Mouse (Mus musculus): ENCODE measurements around the gene Ntrk2. TPM values are rescaled to one million over a fixed set of nuclear protein-coding genes. Genes with fewer than 3 reads are reported as not detected.

Gene Ntrk2
- total and polyA plus RNA-seq, 3 experiments = under 0.01 TPM; not detected in 2

DNA sequence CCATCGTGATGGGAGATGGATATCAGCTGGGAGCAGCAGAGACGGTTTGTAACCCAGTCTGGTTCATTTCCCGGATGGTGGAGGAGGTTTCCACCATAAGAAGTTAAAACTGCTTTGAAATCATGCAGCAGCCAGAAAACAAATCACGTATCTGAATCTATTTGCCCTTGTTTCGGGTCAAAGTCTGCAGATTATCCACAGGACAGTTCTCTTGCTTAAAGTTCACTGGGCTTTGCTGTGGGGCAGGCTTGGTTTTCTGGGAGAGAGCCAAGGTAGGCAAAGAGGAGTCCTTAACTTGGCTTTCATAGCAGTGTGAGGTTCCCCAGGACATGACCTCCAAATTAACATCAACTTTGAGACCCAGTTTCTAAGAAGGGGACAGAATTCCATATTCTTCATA, 203.5 kb downstream of the Ntrk2 start:
- H3K9me3 ChIP-seq (replicated peaks; ENCODE audit: insufficient read depth, low read length) = no peaks in the 10 kb centered on the region
- no peak for DNase-seq (ENCODE audit: low read depth, low spot score)

DNA sequence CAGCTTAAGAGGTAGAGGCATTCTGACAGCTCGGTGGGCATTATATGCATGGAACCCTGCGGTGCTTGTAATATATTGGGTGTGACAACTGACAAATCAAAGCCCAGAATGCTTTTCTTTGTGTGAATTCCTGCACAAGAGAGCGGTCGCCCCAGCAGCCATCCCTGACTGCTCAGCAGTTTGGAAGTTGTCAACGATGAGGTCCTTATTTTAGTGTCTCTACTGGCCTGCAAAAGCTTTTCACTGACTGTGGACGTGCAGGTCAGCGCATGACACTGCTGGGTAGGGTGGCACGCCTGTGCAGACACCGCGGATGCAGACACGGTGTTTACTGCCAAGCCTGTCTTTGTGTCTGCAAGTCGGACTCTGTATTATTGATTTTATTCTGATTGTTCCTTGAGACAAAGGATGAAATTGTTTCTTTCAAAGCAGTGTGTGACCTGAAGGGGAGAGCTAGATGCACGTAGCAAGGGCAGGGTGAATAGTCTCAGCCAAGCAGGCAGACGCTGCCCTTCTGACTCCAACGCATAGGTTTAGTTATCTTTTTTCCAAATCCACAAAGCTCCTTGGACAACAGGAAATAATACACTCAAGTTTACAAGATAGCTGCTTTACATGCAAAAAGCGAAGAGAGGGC, 204.6 kb downstream of the Ntrk2 start:
- Histone ChIP-seq H3K27me3 (ENCODE audit: control insufficient read depth in 1 of 2, insufficient read depth in 2 of 2, low read length in 2 of 2) (no peaks in the 10 kb centered on the region), H3K4me1 (ENCODE audit: control insufficient read depth in 1 of 2, insufficient read depth in 2 of 2, low read length in 2 of 2) (no peaks in the 10 kb centered on the region), H3K4me3 (ENCODE audit: control insufficient read depth in 1 of 2, insufficient read depth in 1 of 2, low read depth in 2 of 2, low read length in 2 of 2) (no peak overlapping the region), H3K9me3 (replicated peaks; ENCODE audit: insufficient read depth, low read length) (no peaks in the 10 kb centered on the region), H3K27ac (ENCODE audit: control insufficient read depth, low read depth, low read length) (no peak overlapping the region), H3K9ac (ENCODE audit: control insufficient read depth, low read depth, low read length, poor library complexity, severe bottlenecking) (no peak overlapping the region), H3K36me3 (ENCODE audit: control insufficient read depth in 1 of 2, insufficient read depth in 2 of 2, low read length in 2 of 2) (no peaks in the 10 kb centered on the region), H3K79me2 (ENCODE audit: control insufficient read depth, insufficient read depth, low read length, poor library complexity) (no peaks in the 10 kb centered on the region)
- DNase-seq (ENCODE audit: low read depth, low spot score) = no peak
- no peak for TF ChIP-seq ZC3H11A (IDR thresholded peaks at IDR 0.05; ENCODE audit: low read depth, low read length)
- TF ChIP-seq HCFC1 (IDR thresholded peaks at IDR 0.05; ENCODE audit: low read depth, low read length) = no peak

More for the DNA sequence above, 203.5 kb downstream of the Ntrk2 start:
- H3K4me1 ChIP-seq (ENCODE audit: control insufficient read depth in 1 of 2, insufficient read depth in 2 of 2, low read length in 2 of 2) = no peaks in the 10 kb centered on the region
- no peaks in the 10 kb centered on the region for H3K27me3 ChIP-seq (ENCODE audit: control insufficient read depth in 1 of 2, insufficient read depth in 2 of 2, low read length in 2 of 2)
- no peaks in the 10 kb centered on the region for H3K79me2 ChIP-seq (ENCODE audit: control insufficient read depth, insufficient read depth, low read length, poor library complexity)
- H3K9ac ChIP-seq (ENCODE audit: control insufficient read depth, low read depth, low read length, poor library complexity, severe bottlenecking) = no peak overlapping the region
- TF ChIP-seq POLR2AphosphoS2 (IDR thresholded peaks at IDR 0.05; ENCODE audit: low read length) = no peak
- no peak for TF ChIP-seq NRF1 (IDR thresholded peaks at IDR 0.05; ENCODE audit: insufficient read depth, low read depth, low read length, poor library complexity, severe bottlenecking)
- no peak for TF ChIP-seq GATA1 (IDR thresholded peaks at IDR 0.05; ENCODE audit: low read depth, low read length)
- TF ChIP-seq TAL1 (IDR thresholded peaks at IDR 0.05; ENCODE audit: low read length) = no peak
- TF ChIP-seq CHD2 (IDR thresholded peaks at IDR 0.05; ENCODE audit: low read length) = no peak
- no peak for TF ChIP-seq ZMIZ1 (IDR thresholded peaks at IDR 0.05; ENCODE audit: low read depth, low read length)
- no peak overlapping the region for H3K4me3 ChIP-seq (ENCODE audit: control insufficient read depth in 1 of 2, insufficient read depth in 1 of 2, low read depth in 2 of 2, low read length in 2 of 2)
- H3K36me3 ChIP-seq (ENCODE audit: control insufficient read depth in 1 of 2, insufficient read depth in 2 of 2, low read length in 2 of 2) = no peaks in the 10 kb centered on the region
- H3K27ac ChIP-seq (ENCODE audit: control insufficient read depth, low read depth, low read length) = no peak overlapping the region

DNA sequence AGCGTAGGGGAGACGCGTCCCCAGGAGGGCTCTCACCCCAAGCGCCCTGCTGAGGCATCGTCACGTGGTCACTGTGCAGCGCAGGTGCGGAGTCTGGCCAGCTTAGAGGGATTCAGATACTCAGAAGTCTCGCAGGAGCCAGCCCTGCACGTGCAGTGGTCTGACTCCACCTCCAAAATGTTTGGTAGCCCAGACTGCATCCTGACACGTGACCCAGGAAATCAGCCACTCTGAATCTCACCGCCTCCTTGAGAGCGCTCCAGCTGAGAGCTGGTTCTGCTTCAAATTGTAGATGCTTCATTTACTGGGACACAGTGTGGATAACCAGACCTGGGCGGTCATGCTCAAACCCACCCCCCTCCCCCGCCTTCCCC, 205.1 kb downstream of the Ntrk2 start:
- TF ChIP-seq MEF2A (IDR thresholded peaks at IDR 0.05; ENCODE audit: extremely low read depth, insufficient replicate concordance, low read depth, low read length, poor library complexity, severe bottlenecking) (no peak), RCOR1 (IDR thresholded peaks at IDR 0.05; ENCODE audit: low read depth, low read length) (no peak), POLR2A (IDR thresholded peaks at IDR 0.05; ENCODE audit: control insufficient read depth in 1 of 2, insufficient read depth in 1 of 2, low read depth in 1 of 2, low read length in 2 of 2, poor library complexity in 1 of 2) (no peak), E2F4 (IDR thresholded peaks at IDR 0.05; ENCODE audit: borderline replicate concordance, low read depth, low read length) (no peak), ETS1 (IDR thresholded peaks at IDR 0.05; ENCODE audit: low read depth, low read length) (no peak), HCFC1 (IDR thresholded peaks at IDR 0.05; ENCODE audit: low read depth, low read length) (no peak), UBTF (IDR thresholded peaks at IDR 0.05; ENCODE audit: borderline replicate concordance, insufficient read depth, low read depth, low read length) (no peak), ZKSCAN1 (IDR thresholded peaks at IDR 0.05; ENCODE audit: low read depth, low read length) (no peak), CHD2 (IDR thresholded peaks at IDR 0.05; ENCODE audit: low read length) (no peak), EP300 (IDR thresholded peaks at IDR 0.05; ENCODE audit: low read depth in 1 of 2, low read length in 2 of 2) (no peak), SIN3A (IDR thresholded peaks at IDR 0.05; ENCODE audit: low read length) (no peak), TBP (IDR thresholded peaks at IDR 0.05; ENCODE audit: low read depth, low read length) (no peak), MXI1 (IDR thresholded peaks at IDR 0.05; ENCODE audit: low read depth, low read length) (no peak), TCF12 (IDR thresholded peaks at IDR 0.05; ENCODE audit: low read depth, low read length) (no peak), CHD1 (IDR thresholded peaks at IDR 0.05; ENCODE audit: low read depth, low read length) (no peak)
- H3K79me2 ChIP-seq (ENCODE audit: control insufficient read depth, insufficient read depth, low read length, poor library complexity) = no peaks in the 10 kb centered on the region
- no peak overlapping the region for H3K9ac ChIP-seq (ENCODE audit: control insufficient read depth, low read depth, low read length, poor library complexity, severe bottlenecking)
- H3K4me1 ChIP-seq (ENCODE audit: control insufficient read depth in 1 of 2, insufficient read depth in 2 of 2, low read length in 2 of 2) = no peaks in the 10 kb centered on the region
- DNase-seq (ENCODE audit: low read depth, low spot score) = no peak
- no peak overlapping the region for H3K4me3 ChIP-seq (ENCODE audit: control insufficient read depth in 1 of 2, insufficient read depth in 1 of 2, low read depth in 2 of 2, low read length in 2 of 2)
- H3K27me3 ChIP-seq (ENCODE audit: control insufficient read depth in 1 of 2, insufficient read depth in 2 of 2, low read length in 2 of 2) = no peaks in the 10 kb centered on the region
- no peaks in the 10 kb centered on the region for H3K36me3 ChIP-seq (ENCODE audit: control insufficient read depth in 1 of 2, insufficient read depth in 2 of 2, low read length in 2 of 2)
- H3K9me3 ChIP-seq (replicated peaks; ENCODE audit: insufficient read depth, low read length) = no peaks in the 10 kb centered on the region
- H3K27ac ChIP-seq (ENCODE audit: control insufficient read depth, low read depth, low read length) = no peak overlapping the region
